Mouse (Mus musculus) cerebellum, adult 2 months (tissue): ENCODE measurements at regions not wholly inside any gene's neighbourhood (a gene's known extent, or its start where the extent isn't known, plus 50 kb on each side); places are given as distances from the start of the nearest gene placed in this dataset.

Experiments used
- CTCF ChIP-seq: fragments of 200-500 bp; IDR thresholded peaks from 2 replicates; pipeline ENCODE4 v1.5.1; 2011; ENCODE audit warnings: low read depth, mild to moderate bottlenecking, control low read depth, low read length, moderate library complexity, borderline replicate concordance; ENCODE audit not compliant: insufficient read depth
- POLR2A ChIP-seq: fragments of 200-500 bp; IDR thresholded peaks from 2 replicates; pipeline ENCODE4 v1.6.1; 2011; ENCODE audit warnings: low read length, control low read depth, borderline replicate concordance; ENCODE audit not compliant: insufficient read depth

- TF ChIP-seq CTCF, result no peak
- TF ChIP-seq POLR2A, result no peak
These were observed 102.1 kb upstream of the Sh3bp4 start for GRCm38 (mm10) chr1:88968142-88968541.
